Mouse (Mus musculus) liver, adult 2 months (tissue): ENCODE results near the gene Edc4. TPM values are rescaled to one million over a fixed set of nuclear protein-coding genes. Genes with fewer than 3 reads are reported as not detected.

Experiments used
- DNase-seq: peaks from one replicate; pipeline ENCODE4 v3.0.0-alpha.2; 2011; ENCODE audit warnings: low read depth, low spot score; ENCODE audit errors: extremely low read depth
- H3K27ac ChIP-seq: fragments of 200-500 bp; replicated peaks from 2 replicates; pipeline ENCODE4 v1.5.1; 2012; ENCODE audit warnings: low read depth, mild to moderate bottlenecking, control low read depth, inconsistent platforms, low read length; ENCODE audit not compliant: insufficient read depth
- H3K27me3 ChIP-seq: fragments of 200-500 bp; 2 replicates; pipeline ENCODE4 v1.6.1; 2012; ENCODE audit warnings: mild to moderate bottlenecking, moderate library complexity, low read length, inconsistent platforms; ENCODE audit not compliant: control insufficient read depth, insufficient read depth
- H3K36me3 ChIP-seq: fragments of 200-500 bp; 2 replicates; pipeline ENCODE4 v1.6.1; 2012; ENCODE audit warnings: low read length, inconsistent platforms; ENCODE audit not compliant: control insufficient read depth, insufficient read depth
- H3K4me1 ChIP-seq: fragments of 200-500 bp; 2 replicates; pipeline ENCODE4 v1.6.1; 2011; ENCODE audit warnings: low read length; ENCODE audit not compliant: control insufficient read depth, insufficient read depth
- H3K4me3 ChIP-seq: fragments of 200-500 bp; 2 replicates; pipeline ENCODE4 v1.5.1; 2011; ENCODE audit warnings: low read depth, mild to moderate bottlenecking, control low read depth, low read length, moderate library complexity; ENCODE audit not compliant: insufficient read depth
- H3K79me2 ChIP-seq: fragments of 200-500 bp; 2 replicates; pipeline ENCODE4 v1.6.1; 2012; ENCODE audit warnings: inconsistent platforms, mild to moderate bottlenecking, low read length, moderate library complexity; ENCODE audit not compliant: control insufficient read depth, insufficient read depth
- H3K9ac ChIP-seq: fragments of 200-500 bp; 2 replicates; pipeline ENCODE4 v1.6.1; 2012; ENCODE audit warnings: low read depth, mild to moderate bottlenecking, control low read depth, inconsistent platforms, low read length
- CTCF ChIP-seq: fragments of 200-500 bp; IDR thresholded peaks from 2 replicates; pipeline ENCODE4 v1.5.1; 2011; ENCODE audit warnings: low read depth, low read length, control low read depth
- POLR2A ChIP-seq: fragments of 200-500 bp; IDR thresholded peaks from 2 replicates; pipeline ENCODE4 v1.6.1; 2011; ENCODE audit warnings: low read length, control low read depth; ENCODE audit not compliant: insufficient read depth; ENCODE audit errors: extremely low read depth
- WGBS: fragments of 180-500 bp; shearing (Covaris S2); methylation state at CpG from one replicate; pipeline ENCODE4 v1.1.7; 2018; 5-methylcytosine and 5-hydroxymethylcytosine counted together
- polyA plus RNA-seq: library from polyadenylated mRNA; depleted of rRNA; stranded (reverse); fragments of >200 nt; gene quantifications from 2 replicates; pipeline ENCODE4 v1.2.3, GENCODE M21; 2012
- total RNA-seq: library from RNA; depleted of rRNA; stranded (reverse); fragments of >200 nt; gene quantifications from 2 replicates; pipeline ENCODE4 v1.2.3, GENCODE M21; 2014

Gene Edc4
- total and polyA plus RNA-seq, 2 experiments, result 7.5 to 32.0 TPM

DNA sequence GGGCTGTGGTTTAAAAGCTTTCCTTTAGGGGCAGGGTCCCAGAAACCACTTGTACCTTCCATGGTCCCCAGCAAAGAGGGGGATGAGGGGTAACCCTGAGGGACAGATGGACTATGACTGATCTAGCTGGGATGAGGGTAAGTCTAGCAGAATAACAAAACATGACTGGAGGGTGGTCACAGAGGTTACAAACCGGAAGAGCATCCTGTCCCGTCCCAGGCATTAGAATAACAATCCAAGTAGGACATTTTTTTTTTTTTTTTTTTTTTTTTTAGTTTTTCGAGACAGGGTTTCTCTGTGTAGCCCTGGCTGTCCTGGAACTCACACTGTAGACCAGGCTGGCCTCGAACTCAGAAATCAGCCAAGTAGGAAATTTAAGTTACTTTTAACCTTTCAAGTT is 30.7 kb upstream of the Edc4 start:
- Histone ChIP-seq H3K27ac (no peak overlapping the region), H3K4me3 (no peak overlapping the region), H3K27me3 (no peaks in the 10 kb centered on the region), H3K9ac (no peak overlapping the region), H3K36me3 (no peaks in the 10 kb centered on the region), H3K79me2 (no peaks in the 10 kb centered on the region), H3K4me1 (peaks cover 6% of the 10 kb centered on the region; the same call in 1 of the 2 replicates)
- DNase-seq, result no peak
- 88% methylated on average over 4 of the region's 4 CpGs for WGBS
- TF ChIP-seq POLR2A, result no peak
- TF ChIP-seq CTCF, result no peak

DNA sequence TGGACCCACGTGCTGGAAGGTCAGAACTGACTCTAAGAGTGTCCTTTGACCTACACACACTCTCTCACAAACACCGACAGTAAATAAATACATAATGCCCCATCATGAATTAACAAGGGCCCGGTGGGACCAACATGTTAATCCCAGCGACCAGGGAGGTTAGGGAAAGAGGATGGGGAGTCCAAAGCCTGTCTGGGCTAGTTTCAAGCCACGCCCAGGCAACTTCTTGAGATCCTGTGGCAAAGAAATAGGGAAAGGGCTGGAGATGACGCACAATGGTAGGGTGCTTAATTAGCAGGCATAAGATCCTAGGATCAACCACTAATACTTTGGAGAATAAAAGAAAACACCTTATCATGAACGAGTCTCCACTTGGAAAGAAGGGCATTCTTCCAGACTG is 30.1 kb upstream of the Edc4 start:
- 43% methylated on average over 7 of the region's 7 CpGs for WGBS
- no peak overlapping the region for H3K4me3 ChIP-seq
- peak; percentile 37 for DNase-seq
- no peak for TF ChIP-seq POLR2A
- no peak for TF ChIP-seq CTCF
- no peaks in the 10 kb centered on the region for H3K27me3 ChIP-seq
- no peaks in the 10 kb centered on the region for H3K36me3 ChIP-seq
- peaks cover 2% of the 10 kb centered on the region for H3K79me2 ChIP-seq
- no peak overlapping the region for H3K9ac ChIP-seq
- peaks cover 6% of the 10 kb centered on the region; the same call in 1 of the 2 replicates for H3K4me1 ChIP-seq
- no peak overlapping the region for H3K27ac ChIP-seq

GRCm38 (mm10) chr8:105851651-105852143 is 29.0 kb upstream of the Edc4 start:
- Histone ChIP-seq H3K27ac (no peak overlapping the region), H3K9ac (peak overlapping the region; percentile 73), H3K4me3 (peak overlapping the region; percentile 82), H3K27me3 (no peaks in the 10 kb centered on the region), H3K4me1 (peaks cover 14% of the 10 kb centered on the region), H3K36me3 (no peaks in the 10 kb centered on the region), H3K79me2 (peaks cover 12% of the 10 kb centered on the region)
- TF ChIP-seq POLR2A (peak; percentile 44; the same call in 1 of the 2 replicates), CTCF (no peak)
- peak; percentile 80 for DNase-seq
- WGBS, result 1% methylated on average over 34 of the region's 34 CpGs

GRCm38 (mm10) chr8:105852146-105852729 is 28.4 kb upstream of the Edc4 start:
- no peaks in the 10 kb centered on the region for H3K27me3 ChIP-seq
- H3K9ac ChIP-seq, result no peak overlapping the region
- TF ChIP-seq POLR2A (no peak), CTCF (no peak)
- H3K4me1 ChIP-seq, result peaks cover 14% of the 10 kb centered on the region
- peaks cover 12% of the 10 kb centered on the region for H3K79me2 ChIP-seq
- 76% methylated on average over 12 of the region's 12 CpGs for WGBS
- no peak for DNase-seq
- H3K27ac ChIP-seq, result no peak overlapping the region
- H3K4me3 ChIP-seq, result no peak overlapping the region
- H3K36me3 ChIP-seq, result no peaks in the 10 kb centered on the region

DNA sequence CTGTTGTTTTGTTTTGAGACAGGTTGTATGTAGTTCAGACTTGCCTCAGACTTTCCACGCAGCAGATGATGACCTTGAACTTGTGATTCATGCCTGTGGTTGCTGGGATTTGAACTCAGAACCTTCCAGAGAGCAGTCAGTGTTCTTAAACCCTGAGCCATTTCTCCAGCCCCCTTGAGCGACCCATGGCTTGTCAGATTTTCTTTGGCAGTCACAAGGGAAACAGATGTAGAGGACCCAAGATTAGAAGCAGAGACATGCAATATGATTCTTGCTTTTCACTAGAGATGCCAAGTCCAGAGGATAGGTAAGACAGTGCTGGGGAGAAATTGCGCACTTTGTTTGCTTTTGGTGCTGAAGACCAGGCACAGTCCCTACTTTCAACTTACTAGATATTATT is 27.5 kb upstream of the Edc4 start, which contains the start of gene Cenpt:
Gene Cenpt, minus strand, starts transcription at position 101 of the 400 bp plus-strand sequence.
- DNase-seq, result no peak
- no peak within 1 kb of the TSS for H3K27ac ChIP-seq
- H3K36me3 ChIP-seq, result no peaks in the 10 kb centered on the region
- peaks cover 12% of the 10 kb centered on the region for H3K79me2 ChIP-seq
- no peak within 1 kb of the TSS for H3K9ac ChIP-seq
- H3K4me3 ChIP-seq, result no peak within 1 kb of the TSS
- no peaks in the 10 kb centered on the region for H3K27me3 ChIP-seq
- H3K4me1 ChIP-seq, result peaks cover 14% of the 10 kb centered on the region
- TF ChIP-seq CTCF, result no peak
- TF ChIP-seq POLR2A, result no peak
- 85% methylated on average over 3 of the region's 3 CpGs for WGBS

DNA sequence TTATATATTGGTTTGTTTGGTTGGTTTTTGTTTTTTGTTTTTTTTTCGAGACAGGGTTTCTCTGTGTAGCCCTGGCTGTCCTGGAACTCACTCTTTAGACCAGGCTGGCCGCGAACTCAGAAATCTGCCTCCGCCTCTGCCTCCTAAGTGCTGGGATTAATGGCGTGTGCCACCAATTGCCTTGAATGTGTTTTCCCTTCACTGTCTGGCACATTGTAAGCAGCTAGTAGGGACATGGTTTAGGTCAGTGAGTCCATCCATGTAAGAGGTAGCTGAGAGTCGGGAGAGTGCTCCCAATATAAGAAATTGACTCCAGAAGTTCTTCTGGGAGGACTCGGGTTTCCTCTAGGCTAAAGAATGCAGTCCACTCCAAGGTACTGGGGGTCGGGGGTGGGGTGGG is 26.4 kb upstream of the Edc4 start:
- peaks cover 14% of the 10 kb centered on the region for H3K4me1 ChIP-seq
- no peaks in the 10 kb centered on the region for H3K36me3 ChIP-seq
- H3K27me3 ChIP-seq, result no peaks in the 10 kb centered on the region
- peaks cover 12% of the 10 kb centered on the region for H3K79me2 ChIP-seq
- H3K4me3 ChIP-seq, result no peak overlapping the region
- H3K27ac ChIP-seq, result no peak overlapping the region
- TF ChIP-seq CTCF (no peak), POLR2A (no peak)
- no peak for DNase-seq
- WGBS, result 32% methylated on average over 8 of the region's 8 CpGs
- H3K9ac ChIP-seq, result no peak overlapping the region
